Mouse (Mus musculus) intestine, postnatal 0 days (tissue): ENCODE data around the gene Atp5h. TPM values are rescaled to one million over a fixed set of nuclear protein-coding genes. Genes with fewer than 3 reads are reported as not detected.
A peak's percentile ranks its signal among the peaks of the same experiment; 100 is the strongest.

Experiments
- ATAC-seq: fragments of 200-750 bp; cut with Nextera tagmentation; 2 replicates; pipeline ENCODE4 v1.8.0; 2017; ENCODE audit warnings: mild to moderate bottlenecking, moderate TSS enrichment, moderate library complexity
- H3K27ac ChIP-seq: fragments of 300-500 bp; sonication (generic); 2 replicates; pipeline ENCODE4 v1.5.1; 2014; ENCODE audit warnings: mild to moderate bottlenecking, low read depth, low read length, moderate library complexity
- H3K27me3 ChIP-seq: fragments of 300-500 bp; sonication (generic); replicated peaks from 2 replicates; pipeline ENCODE4 v1.6.1; 2014; ENCODE audit warnings: low read length, mixed read lengths; ENCODE audit not compliant: control insufficient read depth, insufficient read depth
- H3K36me3 ChIP-seq: fragments of 300-500 bp; sonication (generic); 2 replicates; pipeline ENCODE4 v1.6.1; 2014; ENCODE audit warnings: mild to moderate bottlenecking, moderate library complexity; ENCODE audit not compliant: control insufficient read depth, insufficient read depth
- H3K4me1 ChIP-seq: fragments of 300-500 bp; sonication (generic); replicated peaks from 2 replicates; pipeline ENCODE4 v1.6.1; 2014; ENCODE audit warnings: antibody characterized with exemption, low read length, mixed read lengths; ENCODE audit not compliant: control insufficient read depth, insufficient read depth
- H3K4me2 ChIP-seq: fragments of 300-500 bp; sonication (generic); replicated peaks from 2 replicates; pipeline ENCODE4 v1.6.1; 2014; ENCODE audit warnings: low read depth, mild to moderate bottlenecking, moderate library complexity
- H3K4me3 ChIP-seq: fragments of 300-500 bp; sonication (generic); 2 replicates; pipeline ENCODE4 v1.5.1; 2014; ENCODE audit warnings: low read depth, low read length
- H3K9ac ChIP-seq: fragments of 300-500 bp; sonication (generic); 2 replicates; pipeline ENCODE4 v1.6.1; 2014; ENCODE audit warnings: mild to moderate bottlenecking, low read depth, low read length
- H3K9me3 ChIP-seq: fragments of 300-500 bp; sonication (generic); 2 replicates; pipeline ENCODE4 v1.6.1; 2016; ENCODE audit warnings: mixed run types; ENCODE audit not compliant: control insufficient read depth
- CTCF ChIP-seq: sonication (generic); IDR thresholded peaks from 2 replicates; pipeline ENCODE4 v1.5.1; 2016; ENCODE audit warnings: low read depth, mild to moderate bottlenecking, control low read depth, antibody characterized with exemption, moderate library complexity
- WGBS: fragments of 180-500 bp; shearing (Covaris S2); extraction: QIAGEN DNeasy Blood & Tissue Kit; methylation state at CpG from one replicate; pipeline ENCODE4 v1.1.7; 2014; 5-methylcytosine and 5-hydroxymethylcytosine counted together
- polyA plus RNA-seq: library from polyadenylated mRNA; unstranded; fragments of >200 nt; fragmentation: Nextera tagmentation; extraction: Ambion mirVana; gene quantifications from 2 replicates; pipeline ENCODE4 v1.2.1, GENCODE M21; 2015

The Atp5h gene
- polyA plus RNA-seq, 1 experiment from 2014 or later = 1,272 TPM

DNA sequence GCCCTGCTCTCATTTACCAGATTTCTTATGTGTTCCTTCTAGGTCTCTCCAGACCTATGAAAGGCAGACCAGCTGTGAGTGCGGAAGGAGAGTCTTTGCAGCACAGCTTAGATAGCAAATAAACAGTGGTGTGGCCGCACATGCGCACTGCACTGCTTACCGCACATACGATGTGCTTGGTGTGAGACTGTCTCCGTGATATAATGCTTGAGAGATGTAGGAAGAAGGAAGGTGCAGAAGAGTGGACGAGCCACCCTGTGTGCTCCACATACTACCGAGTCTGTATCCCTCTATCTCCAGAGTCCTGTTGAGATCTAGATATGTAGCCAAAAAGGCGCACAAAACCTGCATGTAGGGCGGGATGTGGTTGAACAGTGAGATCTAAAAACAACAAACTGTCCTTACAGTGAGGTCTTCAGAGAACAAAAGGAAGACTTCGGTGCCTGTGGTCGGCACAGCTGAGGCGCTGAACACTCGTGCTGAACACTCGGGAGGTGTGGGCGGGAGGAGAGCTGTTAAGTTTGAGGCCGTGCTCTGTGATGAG, 12.8 kb downstream of the Atp5h start:
- 0 out of 2 replicates have a peak, but pooled peaks cover 4% of the 10 kb centered on the region for H3K4me1 ChIP-seq
- H3K9ac ChIP-seq = no peak overlapping the region
- ATAC-seq = no peak
- no peak overlapping the region for H3K4me2 ChIP-seq
- H3K4me3 ChIP-seq = no peak overlapping the region
- no peaks in the 10 kb centered on the region for H3K27me3 ChIP-seq
- H3K36me3 ChIP-seq = peaks cover 27% of the 10 kb centered on the region; the same call in 1 of the 2 replicates
- WGBS = 91% methylated on average over 17 of the region's 17 CpGs
- H3K27ac ChIP-seq = no peak overlapping the region
- no peak for TF ChIP-seq CTCF
- no peaks in the 10 kb centered on the region for H3K9me3 ChIP-seq

DNA sequence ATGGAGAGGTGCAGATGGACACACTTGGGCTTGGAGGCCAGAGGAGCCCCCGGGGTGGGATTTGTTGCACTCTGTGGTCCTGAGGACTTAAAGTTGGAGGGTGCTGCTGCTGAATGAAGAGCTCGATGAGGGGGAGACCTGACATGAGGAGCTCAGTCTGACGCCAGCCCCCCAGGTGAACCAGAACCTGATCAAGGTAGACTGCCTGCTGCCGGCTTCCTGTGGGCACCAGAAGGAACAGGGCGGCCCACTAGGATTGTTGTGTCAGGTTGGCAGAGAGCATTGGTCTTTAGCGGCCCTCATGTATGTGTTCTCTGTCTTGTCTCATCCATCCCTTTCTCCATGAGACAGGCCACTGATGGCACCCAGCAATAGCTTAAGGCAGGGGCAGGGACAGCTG, 14.0 kb downstream of the Atp5h start:
- Histone ChIP-seq H3K9me3 (no peaks in the 10 kb centered on the region), H3K36me3 (peaks cover 20% of the 10 kb centered on the region; the same call in 1 of the 2 replicates), H3K4me2 (no peak overlapping the region), H3K4me3 (no peak overlapping the region), H3K27me3 (no peaks in the 10 kb centered on the region), H3K27ac (no peak overlapping the region), H3K4me1 (0 out of 2 replicates have a peak, but pooled peaks cover 4% of the 10 kb centered on the region), H3K9ac (no peak overlapping the region)
- WGBS = 92% methylated on average over 6 of the region's 6 CpGs
- TF ChIP-seq CTCF = no peak
- ATAC-seq = no peak

DNA sequence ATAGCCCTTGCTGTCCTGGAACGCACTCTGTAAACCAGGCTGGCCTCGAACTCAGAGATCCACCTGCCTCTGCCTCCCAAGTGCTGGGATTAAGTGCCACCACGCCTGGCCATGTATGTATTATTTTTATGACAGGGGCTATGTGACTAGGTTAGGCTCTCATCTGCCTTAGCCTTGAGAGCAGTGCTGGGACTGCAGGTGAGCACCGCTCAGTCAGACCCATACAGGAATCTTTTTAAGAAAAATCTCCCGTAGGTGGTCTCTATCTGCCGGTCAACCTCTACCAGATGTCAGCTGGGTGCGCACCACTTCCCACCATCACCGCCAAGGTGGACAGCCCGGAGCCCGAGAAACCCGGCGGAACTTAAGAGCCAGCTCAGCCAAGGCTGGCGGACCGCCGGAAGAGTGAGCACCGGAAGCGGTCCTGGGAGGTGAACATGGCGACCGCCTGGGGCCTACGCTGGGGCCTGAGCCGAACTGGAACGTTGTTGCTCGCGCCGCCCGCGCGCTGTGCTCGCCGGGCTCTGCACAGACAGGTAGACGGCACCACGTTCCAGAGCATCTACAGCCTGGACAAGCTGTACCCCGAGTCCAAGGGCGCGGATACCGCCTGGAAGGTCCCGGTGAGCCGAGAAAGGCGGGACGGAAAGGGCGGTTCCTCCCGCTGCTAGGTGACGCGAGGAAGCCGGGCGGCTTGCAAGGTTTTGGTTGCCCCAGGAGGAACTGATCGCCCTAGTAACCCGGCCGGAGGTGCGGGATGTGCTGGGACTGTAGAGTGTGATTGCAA, 16.2 kb downstream of the Atp5h start, which contains the start of gene Mrpl58:
Mrpl58 (plus strand) TSS at position 415 of the 787 bp plus-strand sequence.
- Histone ChIP-seq H3K4me3 (peak within 1 kb of the TSS; percentile 90), H3K36me3 (peaks cover 13% of the 10 kb centered on the region; the same call in 1 of the 2 replicates), H3K27ac (peak within 1 kb of the TSS; percentile 78), H3K4me1 (0 out of 2 replicates have a peak, but pooled peaks cover 4% of the 10 kb centered on the region), H3K9me3 (no peaks in the 10 kb centered on the region), H3K27me3 (no peaks in the 10 kb centered on the region), H3K9ac (peak within 1 kb of the TSS; percentile 87), H3K4me2 (peak within 1 kb of the TSS; percentile 80)
- TF ChIP-seq CTCF = peak; percentile 18; the same call in 1 of the 2 replicates
- ATAC-seq = peak; percentile 84
- 3% methylated on average over 50 of the region's 50 CpGs for WGBS

DNA sequence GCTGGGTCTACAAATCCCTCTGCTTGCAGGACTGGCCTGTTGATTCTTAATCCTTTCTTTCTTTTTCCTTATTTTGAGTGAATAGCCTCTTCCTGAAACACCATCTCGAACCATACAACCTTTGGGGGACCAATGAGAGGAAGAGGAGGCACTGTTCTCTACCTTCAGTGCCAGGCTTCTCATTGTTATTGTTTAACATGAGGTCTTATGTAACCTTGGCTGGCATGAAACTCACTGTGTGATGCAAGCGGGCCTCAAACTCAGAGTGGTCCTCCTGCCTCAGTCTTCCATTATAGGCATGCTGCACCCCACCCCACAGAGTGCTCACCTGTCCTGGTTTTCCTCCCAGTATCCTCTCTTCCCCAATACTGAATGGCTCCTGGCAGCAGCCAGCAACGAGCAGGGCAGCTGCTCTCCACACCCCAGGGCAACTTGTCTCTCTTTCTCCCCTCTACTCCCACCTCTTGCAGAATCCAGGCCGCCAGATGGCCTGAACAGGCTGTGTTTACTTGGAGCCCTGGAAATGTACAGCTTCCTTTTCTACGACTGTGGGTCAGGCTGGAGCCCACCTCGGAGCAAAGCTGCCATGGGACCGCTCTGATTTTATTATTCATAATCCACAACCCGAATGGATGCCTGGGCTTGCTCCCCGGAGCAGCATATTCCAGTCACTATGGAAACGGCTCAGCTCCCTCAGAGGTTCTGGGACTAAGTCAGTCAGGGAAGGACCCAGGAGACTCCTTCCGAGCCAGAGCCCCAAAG, 19.0 kb downstream of the Atp5h start:
- Histone ChIP-seq H3K36me3 (peaks cover 2% of the 10 kb centered on the region; the same call in 1 of the 2 replicates), H3K4me2 (no peak overlapping the region), H3K4me3 (no peak overlapping the region), H3K4me1 (0 out of 2 replicates have a peak, but pooled peaks cover 4% of the 10 kb centered on the region), H3K9me3 (no peaks in the 10 kb centered on the region), H3K27ac (no peak overlapping the region), H3K27me3 (no peaks in the 10 kb centered on the region), H3K9ac (no peak overlapping the region)
- no peak for TF ChIP-seq CTCF
- no peak for ATAC-seq
- 38% methylated on average over 11 of the region's 11 CpGs for WGBS

DNA sequence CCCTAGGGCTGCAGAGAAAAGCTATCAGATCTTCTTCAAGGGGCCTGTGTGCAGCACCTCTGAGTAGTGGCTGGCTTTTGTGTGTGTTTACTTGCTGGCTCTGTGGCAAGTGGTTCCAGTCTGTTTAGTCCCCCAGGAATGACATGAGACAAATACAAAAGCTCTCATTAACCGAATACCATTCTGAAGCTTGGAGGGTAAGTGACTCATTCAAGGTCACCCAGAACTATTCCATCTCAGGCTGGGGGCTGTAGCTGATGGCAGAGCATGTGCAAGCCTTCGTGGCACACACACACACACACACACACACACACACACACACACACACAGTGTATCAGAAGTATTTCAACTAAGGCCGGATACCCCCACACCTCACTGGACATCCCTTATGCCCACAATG, 19.6 kb downstream of the Atp5h start:
- Histone ChIP-seq H3K9me3 (no peaks in the 10 kb centered on the region), H3K4me3 (no peak overlapping the region), H3K27ac (no peak overlapping the region), H3K9ac (no peak overlapping the region), H3K36me3 (no peaks in the 10 kb centered on the region; the same call in 1 of the 2 replicates), H3K27me3 (no peaks in the 10 kb centered on the region), H3K4me2 (no peak overlapping the region), H3K4me1 (0 out of 2 replicates have a peak, but pooled peaks cover 4% of the 10 kb centered on the region)
- no peak for TF ChIP-seq CTCF
- ATAC-seq = no peak
- 71% methylated on average over 3 of the region's 3 CpGs for WGBS

DNA sequence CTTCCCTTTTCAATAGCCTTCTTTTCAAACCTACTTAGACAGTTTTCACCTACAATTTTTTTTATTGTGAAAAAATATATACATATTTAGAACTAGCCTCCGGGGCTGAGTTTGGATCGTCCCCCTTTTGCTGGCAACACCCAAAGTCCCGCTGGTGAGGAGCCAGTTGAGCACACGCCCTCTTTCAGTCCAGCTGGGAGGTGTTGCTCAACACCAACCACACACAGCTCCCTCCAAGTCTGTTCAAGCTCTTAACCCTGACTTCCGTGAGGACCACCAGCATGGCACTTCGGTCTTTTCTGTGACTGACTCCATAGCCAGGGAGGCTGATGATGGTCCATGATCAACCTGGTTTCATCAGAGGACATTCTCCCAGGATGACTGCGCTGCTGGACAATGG, 21.7 kb downstream of the Atp5h start:
- H3K36me3 ChIP-seq = peaks cover 6% of the 10 kb centered on the region; the same call in 1 of the 2 replicates
- no peak for ATAC-seq
- no peak overlapping the region for H3K27ac ChIP-seq
- H3K9ac ChIP-seq = no peak overlapping the region
- no peaks in the 10 kb centered on the region for H3K27me3 ChIP-seq
- H3K4me2 ChIP-seq = no peak overlapping the region
- H3K9me3 ChIP-seq = no peaks in the 10 kb centered on the region
- TF ChIP-seq CTCF = no peak
- WGBS = 61% methylated on average over 7 of the region's 7 CpGs
- H3K4me1 ChIP-seq = no peaks in the 10 kb centered on the region
- no peak overlapping the region for H3K4me3 ChIP-seq
